Mouse (Mus musculus): ENCODE results near the gene Gm49403.

- TF ChIP-seq POLR2A (IDR thresholded peaks at IDR 0.05; ENCODE audit: low read depth, low read length), result no peak
- no peak for TF ChIP-seq CTCF (IDR thresholded peaks at IDR 0.05; ENCODE audit: extremely low read depth, insufficient read depth, insufficient read length, insufficient replicate concordance)
These were observed 43.0 kb downstream of the Gm49403 start for GRCm38 (mm10) chr19:8926766-8927165.
